Mouse (Mus musculus) MEL (cell line): ENCODE results near the gene Pls1.

Source experiments
- BHLHE40 ChIP-seq: IDR thresholded peaks from 2 replicates; pipeline ENCODE4 v1.6.1; 2012; ENCODE audit warnings: low read depth, mild to moderate bottlenecking, inconsistent platforms, low read length, improper control_type of control experiment, borderline replicate concordance
- CTCF ChIP-seq, 3 experiments: IDR thresholded peaks in 2 of 3; conservative IDR thresholded peaks in 1 of 3; 2 replicates each; pipeline ENCODE4 v1.5.1; 2011 to 2012; ENCODE audit warnings: low read length in 3 of 3, low read depth in 2 of 3, mild to moderate bottlenecking in 2 of 3, improper control_type of control experiment in 1 of 3, inconsistent platforms in 1 of 3, mixed read lengths in 1 of 3, moderate library complexity in 1 of 3; ENCODE audit not compliant: control insufficient read depth in 1 of 3, insufficient read depth in 1 of 3, poor library complexity in 1 of 3, severe bottlenecking in 1 of 3
- E2F4 ChIP-seq: IDR thresholded peaks from 2 replicates; pipeline ENCODE4 v1.6.1; 2011; ENCODE audit warnings: low read depth, low read length, improper control_type of control experiment, borderline replicate concordance
- ELF1 ChIP-seq: IDR thresholded peaks from 2 replicates; pipeline ENCODE4 v1.6.1; 2014; ENCODE audit warnings: low read depth, mild to moderate bottlenecking, inconsistent platforms, low read length, improper control_type of control experiment, moderate library complexity
- EP300 ChIP-seq, 2 experiments: IDR thresholded peaks; 2 replicates each; pipeline ENCODE4 v1.6.1; 2011; ENCODE audit warnings: improper control_type of control experiment in 2 of 2, low read length in 2 of 2, low read depth in 1 of 2, mild to moderate bottlenecking in 1 of 2
- GATA1 ChIP-seq: IDR thresholded peaks from 2 replicates; pipeline ENCODE4 v1.6.1; 2011; ENCODE audit warnings: low read depth, low read length, improper control_type of control experiment
- POLR2A ChIP-seq, 2 experiments: IDR thresholded peaks; 2 replicates each; pipeline ENCODE4 v1.6.1; 2011 to 2012; ENCODE audit warnings: low read length in 2 of 2, mild to moderate bottlenecking in 2 of 2, control low read depth in 1 of 2, improper control_type of control experiment in 1 of 2, low read depth in 1 of 2, moderate library complexity in 1 of 2; ENCODE audit not compliant: control insufficient read depth in 1 of 2, insufficient read depth in 1 of 2, poor library complexity in 1 of 2
- POLR2AphosphoS2 ChIP-seq: IDR thresholded peaks from 2 replicates; pipeline ENCODE4 v1.6.1; 2011; ENCODE audit warnings: low read length, improper control_type of control experiment
- RAD21 ChIP-seq: IDR thresholded peaks from 2 replicates; pipeline ENCODE4 v1.6.1; 2011; ENCODE audit warnings: mild to moderate bottlenecking, low read depth, low read length, improper control_type of control experiment
- RCOR1 ChIP-seq: IDR thresholded peaks from 2 replicates; pipeline ENCODE4 v1.6.1; 2012; ENCODE audit warnings: low read depth, mild to moderate bottlenecking, inconsistent platforms, low read length, improper control_type of control experiment
- TAL1 ChIP-seq: IDR thresholded peaks from 2 replicates; pipeline ENCODE4 v1.6.1; 2012; ENCODE audit warnings: mild to moderate bottlenecking, inconsistent platforms, low read length, moderate library complexity, mixed read lengths
- USF1 ChIP-seq: IDR thresholded peaks from 2 replicates; pipeline ENCODE4 v1.6.1; 2014; ENCODE audit warnings: low read depth, mild to moderate bottlenecking, inconsistent platforms, low read length, improper control_type of control experiment, moderate library complexity
- ZMIZ1 ChIP-seq: IDR thresholded peaks from 2 replicates; pipeline ENCODE4 v1.6.1; 2012; ENCODE audit warnings: low read depth, mild to moderate bottlenecking, inconsistent platforms, low read length, improper control_type of control experiment, moderate library complexity
- ZNF384 ChIP-seq: IDR thresholded peaks from 2 replicates; pipeline ENCODE4 v1.6.1; 2012; ENCODE audit warnings: low read depth, mild to moderate bottlenecking, inconsistent platforms, low read length, improper control_type of control experiment

GRCm38 (mm10) chr9:95844825-95845460, at the start of gene Pls1:
- no peak for TF ChIP-seq GATA1
- TF ChIP-seq ZNF384: no peak
- no peak for TF ChIP-seq CTCF (IDR thresholded peaks at IDR 0.05 in 2 of 3, conservative IDR thresholded peaks at IDR 0.05 in 1 of 3; ENCODE audit: control insufficient read depth in 1 of 3, insufficient read depth in 1 of 3, low read depth in 2 of 3, low read length in 3 of 3, poor library complexity in 1 of 3, severe bottlenecking in 1 of 3)
- no peak for TF ChIP-seq POLR2A (IDR thresholded peaks at IDR 0.05; ENCODE audit: control insufficient read depth in 1 of 2, insufficient read depth in 1 of 2, low read depth in 1 of 2, low read length in 2 of 2, poor library complexity in 1 of 2)
- no peak for TF ChIP-seq ZMIZ1
- no peak for TF ChIP-seq USF1
- TF ChIP-seq ELF1: no peak
- TF ChIP-seq RAD21: no peak
- no peak for TF ChIP-seq TAL1
- no peak for TF ChIP-seq E2F4
- TF ChIP-seq POLR2AphosphoS2: no peak
- TF ChIP-seq BHLHE40: no peak
- TF ChIP-seq EP300 (IDR thresholded peaks at IDR 0.05; ENCODE audit: low read depth in 1 of 2, low read length in 2 of 2): no peak
- TF ChIP-seq RCOR1: no peak
